Mouse (Mus musculus): ENCODE measurements at regions not wholly inside any gene's neighbourhood (a gene's known extent, or its start where the extent isn't known, plus 50 kb on each side); places are given as distances from the start of the nearest gene placed in this dataset.

GRCm38 (mm10) chr4:12769092-12769491, 597.3 kb upstream of the Fam92a start:
- DNase-seq (ENCODE audit: low read depth, low spot score): no peak

- no peak for DNase-seq (ENCODE audit: low read depth, low spot score)
These were observed 594.9 kb upstream of the Fam92a start for GRCm38 (mm10) chr4:12766763-12767162.

- no peak for DNase-seq (ENCODE audit: low read depth, low spot score)
These were observed 579.0 kb upstream of the Fam92a start for GRCm38 (mm10) chr4:12750817-12751216.

- DNase-seq (ENCODE audit: low read depth, low spot score): no peak
These were observed 578.1 kb upstream of the Fam92a start for GRCm38 (mm10) chr4:12749874-12750273.

GRCm38 (mm10) chr4:12743714-12744327, 572.0 kb upstream of the Fam92a start:
- no peak for DNase-seq (ENCODE audit: low read depth, low spot score)

- DNase-seq (ENCODE audit: low read depth, low spot score): no peak
These were observed 564.6 kb upstream of the Fam92a start for GRCm38 (mm10) chr4:12736411-12736810.

GRCm38 (mm10) chr4:12700189-12700588, 528.4 kb upstream of the Fam92a start:
- no peak for DNase-seq (ENCODE audit: low read depth, low spot score)

GRCm38 (mm10) chr4:12677814-12678213, 506.0 kb upstream of the Fam92a start:
- DNase-seq (ENCODE audit: low read depth, low spot score): no peak

GRCm38 (mm10) chr4:12671399-12671798, 499.6 kb upstream of the Fam92a start:
- no peak for DNase-seq (ENCODE audit: low read depth, low spot score)

GRCm38 (mm10) chr4:12663176-12663575, 491.4 kb upstream of the Fam92a start:
- no peak for DNase-seq (ENCODE audit: low read depth, low spot score)

- no peak for DNase-seq (ENCODE audit: low read depth, low spot score)
These were observed 490.9 kb upstream of the Fam92a start for GRCm38 (mm10) chr4:12662683-12663082.

GRCm38 (mm10) chr4:12659084-12659483, 487.3 kb upstream of the Fam92a start:
- DNase-seq (ENCODE audit: low read depth, low spot score): no peak

GRCm38 (mm10) chr4:12658594-12658993, 486.8 kb upstream of the Fam92a start:
- DNase-seq (ENCODE audit: low read depth, low spot score): no peak

GRCm38 (mm10) chr4:12657820-12658219, 486.0 kb upstream of the Fam92a start:
- DNase-seq (ENCODE audit: low read depth, low spot score): no peak

- DNase-seq (ENCODE audit: low read depth, low spot score): no peak
These were observed 485.2 kb upstream of the Fam92a start for GRCm38 (mm10) chr4:12656924-12657603.

GRCm38 (mm10) chr4:12655457-12656228, 483.8 kb upstream of the Fam92a start:
- DNase-seq (ENCODE audit: low read depth, low spot score): peak; percentile 1

- DNase-seq (ENCODE audit: low read depth, low spot score): no peak
These were observed 483.0 kb upstream of the Fam92a start for GRCm38 (mm10) chr4:12654568-12655456.

- DNase-seq (ENCODE audit: low read depth, low spot score): no peak
These were observed 475.9 kb upstream of the Fam92a start for GRCm38 (mm10) chr4:12647732-12648131.

- no peak for DNase-seq (ENCODE audit: low read depth, low spot score)
These were observed 470.7 kb upstream of the Fam92a start for GRCm38 (mm10) chr4:12642525-12642928.

GRCm38 (mm10) chr4:12629375-12629821, 457.6 kb upstream of the Fam92a start:
- DNase-seq (ENCODE audit: low read depth, low spot score): no peak

- DNase-seq (ENCODE audit: low read depth, low spot score): no peak
These were observed 457.0 kb upstream of the Fam92a start for GRCm38 (mm10) chr4:12628702-12629374.
